Mouse (Mus musculus) stomach, postnatal 0 days (tissue): ENCODE results near the gene Etaa1.

Experiments
- CTCF ChIP-seq: IDR thresholded peaks from 2 replicates; pipeline ENCODE4 v1.5.1; 2016; ENCODE audit warnings: antibody characterized with exemption, low read depth, mild to moderate bottlenecking, moderate library complexity
- EP300 ChIP-seq: optimal IDR thresholded peaks from 2 replicates; pipeline ENCODE3; 2016; ENCODE audit warnings: antibody characterized with exemption

- no peak for TF ChIP-seq CTCF
- TF ChIP-seq EP300, result no peak
These were observed 35.8 kb downstream of the Etaa1 start for GRCm38 (mm10) chr11:17917905-17918304.
